Mouse (Mus musculus) heart, postnatal 0 days (tissue): ENCODE data around the gene Kif26b.

ENCODE experiments used
- CTCF ChIP-seq: IDR thresholded peaks from 2 replicates; pipeline ENCODE4 v1.5.1; 2016; ENCODE audit warnings: antibody characterized with exemption, control low read depth, low read depth
- EP300 ChIP-seq: IDR thresholded peaks from 2 replicates; pipeline ENCODE4 v1.6.1; 2016; ENCODE audit warnings: antibody characterized with exemption, low read depth

DNA sequence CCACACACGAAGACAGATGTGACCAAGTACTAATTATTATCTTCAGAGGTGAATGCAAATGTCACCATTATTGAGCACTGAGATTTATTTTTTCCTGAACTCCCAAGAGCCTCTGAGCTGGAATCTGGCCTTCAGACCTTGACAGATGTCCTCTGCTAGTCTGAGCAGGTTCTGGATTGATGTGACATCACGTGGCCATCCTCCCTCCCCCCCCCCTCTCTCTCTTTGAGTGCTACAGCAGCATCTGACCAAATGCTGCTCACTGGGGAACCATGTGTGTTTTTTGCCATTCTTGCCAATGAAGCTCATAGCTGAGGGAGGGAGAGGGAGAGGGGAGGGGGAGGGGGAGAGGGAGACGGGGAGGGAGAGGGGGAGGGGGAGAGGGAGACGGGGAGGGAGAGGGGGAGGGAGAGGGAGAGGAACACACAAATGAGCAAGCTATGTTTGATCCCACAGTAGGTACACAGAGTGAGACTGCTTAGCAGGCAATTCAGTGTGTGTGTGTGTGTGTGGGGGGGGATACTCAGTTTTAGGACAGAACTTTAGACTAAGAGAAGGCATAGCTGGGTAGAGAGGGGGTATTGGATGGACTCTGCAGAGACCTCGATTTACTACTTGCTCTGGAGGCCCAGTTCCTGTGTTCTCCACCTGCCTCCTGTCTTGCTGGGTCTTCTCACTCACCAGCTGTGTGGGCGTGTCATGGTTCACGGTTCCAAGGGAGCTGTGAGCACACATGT is 241.9 kb downstream of the Kif26b start:
- TF ChIP-seq CTCF = no peak
- TF ChIP-seq EP300 = no peak
